Mouse (Mus musculus): Measurements from ENCODE around the gene Zfyve27.
A peak's percentile ranks its signal among the peaks of the same experiment; 100 is the strongest.

Gene Zfyve27

DNA sequence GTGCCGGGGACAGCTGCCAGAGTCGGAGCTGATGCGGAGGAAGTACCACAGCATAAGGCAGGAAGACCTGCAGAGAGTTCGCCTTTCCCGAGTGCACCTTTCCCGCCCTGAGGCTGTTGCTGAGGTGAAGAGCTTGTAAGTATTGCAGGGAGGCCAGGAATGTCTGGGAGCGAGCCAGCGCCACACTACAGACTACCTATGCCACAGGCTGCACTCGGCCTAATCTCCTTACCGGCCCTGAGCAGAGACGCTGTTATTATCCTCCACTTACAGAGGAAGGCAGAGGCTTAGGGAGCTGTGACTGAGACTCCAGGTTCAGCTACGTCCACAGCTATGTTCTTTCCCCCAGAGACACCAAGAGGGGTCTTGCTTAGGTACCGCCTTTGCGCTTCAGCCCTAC, 15.6 kb downstream of the Zfyve27 start:
- DNase-seq (ENCODE audit: low read depth), result no peak

GRCm38 (mm10) chr19:42182673-42183072, 18.9 kb downstream of the Zfyve27 start:
- peak; percentile 18 for DNase-seq (ENCODE audit: low read depth)

- no peak for DNase-seq (ENCODE audit: low read depth)
Measured at GRCm38 (mm10) chr19:42189735-42190134, 26.0 kb downstream of the Zfyve27 start.

- peak; percentile 63 for DNase-seq (ENCODE audit: low read depth)
Measured at GRCm38 (mm10) chr19:42190494-42190893, 26.7 kb downstream of the Zfyve27 start.

GRCm38 (mm10) chr19:42193311-42193710, 29.6 kb downstream of the Zfyve27 start:
- DNase-seq (ENCODE audit: low read depth), result no peak

DNA sequence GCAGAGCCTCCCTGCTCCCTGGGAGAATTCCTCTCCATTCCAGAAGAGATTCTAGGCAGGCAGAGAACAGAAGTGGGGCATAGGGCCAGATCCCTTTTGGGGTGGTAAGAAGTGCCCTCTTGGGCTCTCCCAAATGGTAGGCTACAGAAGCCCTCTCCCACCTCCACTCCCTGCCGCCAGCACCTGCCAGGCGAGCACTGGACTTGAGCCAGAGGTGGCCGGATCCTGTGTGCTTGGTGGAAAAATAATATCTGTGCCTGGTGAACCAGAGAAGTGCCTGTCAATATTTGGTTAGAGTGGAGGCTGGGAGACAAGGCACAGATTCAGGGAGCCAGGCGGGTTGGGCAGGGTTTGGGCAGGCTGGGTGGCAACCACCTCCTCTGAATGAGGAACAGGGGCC, 32.6 kb downstream of the Zfyve27 start:
- DNase-seq (ENCODE audit: low read depth), result no peak

- DNase-seq (ENCODE audit: low read depth), result no peak
Measured at GRCm38 (mm10) chr19:42197066-42197465, 33.3 kb downstream of the Zfyve27 start.

DNA sequence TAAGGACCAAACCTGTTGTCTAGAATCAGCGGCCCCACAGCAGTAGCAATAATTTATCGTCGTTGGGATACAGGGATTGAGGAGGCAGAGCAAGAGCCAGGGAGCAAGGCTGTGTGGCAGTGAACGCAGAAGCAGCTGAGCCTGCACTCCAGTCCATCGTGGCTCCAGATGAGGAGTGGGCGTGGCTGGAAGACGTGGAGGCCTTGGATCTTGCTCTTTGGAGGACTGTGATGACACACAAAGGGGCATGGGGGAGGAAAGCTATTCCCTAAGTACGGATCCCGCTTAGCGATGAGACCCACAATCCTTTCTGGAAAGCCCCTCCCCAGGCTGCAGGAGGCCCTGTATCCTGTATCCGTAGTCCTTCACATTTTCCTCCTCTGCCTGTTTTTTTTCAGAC, 34.3 kb downstream of the Zfyve27 start:
- no peak for DNase-seq (ENCODE audit: low read depth)

DNA sequence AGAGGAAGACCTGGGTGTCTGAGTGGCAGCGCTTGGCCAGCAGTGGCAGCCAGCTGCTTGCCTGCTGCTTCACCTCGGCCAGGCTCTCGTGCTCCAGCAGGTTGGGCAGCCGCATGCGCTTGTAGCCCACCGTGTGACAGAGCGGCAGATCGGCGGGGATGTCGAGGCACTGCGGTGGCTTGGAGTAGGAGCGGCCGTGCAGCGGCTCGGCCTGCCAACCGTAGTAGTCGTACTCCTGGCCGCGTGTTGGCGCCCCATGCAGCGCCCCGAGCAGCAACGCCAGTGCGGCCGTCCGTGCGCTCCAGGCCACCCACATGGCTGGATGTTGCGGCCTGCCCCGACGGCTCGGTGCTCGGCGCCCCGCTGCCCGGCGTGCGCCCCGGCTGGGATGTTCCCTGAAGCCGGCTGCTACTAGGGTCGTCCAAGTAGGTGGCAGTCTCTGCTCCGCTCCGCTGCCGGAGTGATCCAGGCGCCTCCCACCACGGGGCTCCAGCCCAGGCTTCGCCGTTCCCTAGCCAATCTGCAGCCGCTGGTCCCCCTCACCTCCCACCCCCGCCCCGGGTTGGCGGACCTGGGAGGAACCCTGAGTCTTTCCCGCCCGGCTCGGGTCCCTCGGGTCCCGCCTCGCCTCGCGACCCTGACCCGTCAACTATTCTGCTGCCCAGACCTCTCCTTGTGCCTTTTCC, 38.1 kb downstream of the Zfyve27 start, which contains the start of gene Sfrp5:
Gene Sfrp5 (minus strand): TSS at position 557 of the 686 bp plus-strand sequence.
- no peak for DNase-seq (ENCODE audit: low read depth)

- no peak for DNase-seq (ENCODE audit: low read depth)
Measured at GRCm38 (mm10) chr19:42202467-42202866, 38.7 kb downstream of the Zfyve27 start.

DNA sequence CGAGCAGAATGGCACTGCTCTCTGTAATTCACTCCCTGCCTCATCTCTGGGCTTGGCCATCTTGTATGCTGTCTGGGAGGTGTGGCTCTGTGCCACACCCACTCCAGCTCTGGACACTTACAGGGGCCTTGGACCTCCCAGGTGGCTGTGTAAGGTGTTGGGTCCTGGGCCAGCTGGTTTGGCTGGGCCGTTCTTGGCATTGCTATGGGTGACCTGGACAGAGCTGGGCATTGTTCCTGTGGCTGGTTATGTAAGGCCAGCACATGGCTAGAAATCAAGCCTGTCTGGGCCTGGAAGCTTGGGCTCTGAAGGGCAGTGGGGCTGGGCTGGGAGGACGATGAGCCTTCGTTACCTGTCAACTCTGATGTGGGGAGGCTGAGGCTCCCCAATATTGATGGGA, 40.6 kb downstream of the Zfyve27 start:
- no peak for DNase-seq (ENCODE audit: low read depth)

GRCm38 (mm10) chr19:42205201-42205600, 41.5 kb downstream of the Zfyve27 start:
- no peak for DNase-seq (ENCODE audit: low read depth)

DNA sequence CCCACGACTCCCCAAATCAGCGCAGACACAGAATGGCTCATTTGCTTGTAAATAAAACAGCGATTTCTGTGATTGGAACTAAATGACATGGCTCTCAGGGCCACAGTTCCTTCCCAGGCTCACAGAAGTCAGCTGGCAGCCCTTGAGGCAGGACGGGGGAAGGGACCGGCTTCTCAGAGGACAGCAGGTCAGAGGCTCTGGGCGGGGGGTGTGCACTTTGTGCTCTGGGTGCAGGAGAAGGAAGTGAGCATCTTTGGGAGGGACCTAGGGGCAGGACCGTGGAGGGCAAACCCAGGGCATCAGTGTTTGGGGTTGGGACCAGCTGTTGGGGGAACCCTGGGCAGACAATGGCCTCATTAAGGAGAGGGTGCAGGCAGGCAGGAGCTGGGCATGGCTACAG, 45.7 kb downstream of the Zfyve27 start:
- DNase-seq (ENCODE audit: low read depth), result no peak

- no peak for DNase-seq (ENCODE audit: low read depth)
Measured at GRCm38 (mm10) chr19:42209976-42210375, 46.2 kb downstream of the Zfyve27 start.

- DNase-seq (ENCODE audit: low read depth), result no peak
Measured at GRCm38 (mm10) chr19:42211936-42212335, 48.2 kb downstream of the Zfyve27 start.

DNA sequence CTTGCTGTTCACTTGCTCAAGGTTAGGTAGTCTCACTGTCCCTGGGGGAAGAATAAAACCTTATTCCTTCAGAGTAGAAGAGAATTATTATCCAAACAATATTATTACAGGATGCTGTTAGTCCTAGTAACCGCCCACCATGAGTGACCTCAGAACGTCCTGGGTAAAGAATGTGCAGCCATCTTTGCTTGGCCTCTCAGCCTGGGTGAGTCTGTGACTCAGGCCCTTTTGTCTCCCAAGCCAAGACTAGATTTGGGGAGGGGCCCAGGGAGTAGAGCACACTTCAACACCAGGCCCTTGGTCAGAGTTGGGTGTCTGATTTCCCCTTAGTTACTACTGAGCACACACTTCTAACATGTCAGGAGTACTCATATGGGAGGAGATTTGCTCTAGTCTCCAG, 50.9 kb downstream of the Zfyve27 start:
- DNase-seq (ENCODE audit: low read depth), result no peak

DNA sequence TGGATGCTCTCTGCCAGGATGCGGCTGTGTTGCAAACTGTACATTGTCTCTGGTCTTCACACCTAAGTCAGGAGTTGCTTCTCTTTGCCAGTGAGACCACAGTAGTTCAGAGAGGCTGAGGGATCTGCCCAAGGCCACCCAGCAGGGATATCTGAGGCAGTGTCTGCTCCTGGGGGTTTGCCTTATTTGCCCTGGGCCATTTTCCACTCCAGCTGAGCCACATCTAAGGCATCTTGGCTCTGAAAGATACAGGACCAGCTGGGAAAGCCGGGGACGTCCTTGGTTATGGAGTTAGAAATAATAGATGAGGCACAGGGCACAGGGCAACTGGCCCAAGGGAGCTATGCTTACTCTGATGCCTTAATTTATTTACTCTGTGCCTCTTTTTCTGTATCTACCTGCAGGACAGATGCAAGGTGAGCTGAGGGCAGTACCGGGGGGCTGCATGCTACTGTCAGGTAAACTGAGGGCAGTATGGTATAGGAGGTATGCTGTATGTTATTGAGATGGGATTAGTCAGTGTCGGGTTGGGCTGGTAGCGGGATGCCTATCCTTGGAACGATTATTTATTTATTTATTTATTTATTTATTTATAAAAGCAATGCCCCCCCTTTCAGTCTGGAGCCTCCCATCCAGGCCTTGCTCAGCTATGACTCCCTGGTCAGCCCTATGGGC, 53.1 kb downstream of the Zfyve27 start:
- DNase-seq (ENCODE audit: low read depth), result no peak

DNA sequence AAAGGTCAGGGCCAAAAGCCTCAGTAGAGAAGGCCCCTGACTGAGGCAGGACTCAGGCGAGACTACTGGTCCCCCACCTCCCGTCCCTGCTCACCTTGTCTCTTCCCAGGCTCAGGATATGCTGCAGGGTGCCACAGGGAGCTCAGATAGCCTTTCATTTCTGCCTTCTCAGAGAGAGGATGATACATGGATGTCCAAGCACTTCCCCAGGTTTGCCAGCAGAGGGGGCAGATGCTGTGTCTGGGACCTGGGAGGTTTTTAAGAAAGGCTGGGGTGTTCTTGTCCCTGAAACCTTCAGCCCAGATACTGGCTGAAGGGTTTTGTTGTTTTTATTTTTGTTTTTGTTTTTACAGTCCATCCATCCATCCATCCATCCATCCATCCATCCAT, 53.6 kb downstream of the Zfyve27 start:
- DNase-seq (ENCODE audit: low read depth), result peak; percentile 21

DNA sequence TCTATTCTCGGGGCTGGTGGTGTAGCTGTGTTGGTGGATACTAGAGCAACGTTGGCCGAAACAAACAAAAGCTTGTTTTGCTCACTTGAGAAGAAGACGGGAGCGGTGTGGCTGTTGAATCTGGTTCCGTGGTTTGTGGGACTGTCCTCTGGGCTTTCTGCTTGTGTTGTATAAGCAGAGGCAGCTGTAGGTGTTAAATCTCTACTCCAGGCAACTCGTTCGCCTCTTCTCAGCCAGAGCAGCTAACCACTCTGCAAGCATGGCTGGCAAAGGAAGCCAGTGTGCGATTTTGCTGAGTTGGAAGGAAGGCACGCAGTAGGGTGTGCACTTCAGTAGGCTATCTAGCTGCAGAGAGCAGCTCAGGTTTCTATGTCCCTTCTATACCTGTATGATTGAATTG, 62.7 kb downstream of the Zfyve27 start:
- DNase-seq (ENCODE audit: low read depth), result no peak

GRCm38 (mm10) chr19:42229499-42230287, 65.9 kb downstream of the Zfyve27 start:
- no peak for DNase-seq (ENCODE audit: low read depth)

GRCm38 (mm10) chr19:42230288-42230568, 66.5 kb downstream of the Zfyve27 start:
- no peak for DNase-seq (ENCODE audit: low read depth)

GRCm38 (mm10) chr19:42230986-42231385, 67.2 kb downstream of the Zfyve27 start:
- DNase-seq (ENCODE audit: low read depth), result no peak
